Mouse (Mus musculus) neutrophil, adult 5-6 weeks (primary cell): ENCODE data around the gene Tceal1. TPM values are rescaled to one million over a fixed set of nuclear protein-coding genes. Genes with fewer than 3 reads are reported as not detected.
"Not testable (repeated sequence)": the region's sequence is repeated elsewhere in the genome, so short reads cannot be mapped to it uniquely, and the experiment has no call there.

Experiments
- ATAC-seq: fragments of 151-379, 151-347 bp; 2 replicates; pipeline ENCODE4 v1.8.0; 2017; ENCODE audit warnings: mild to moderate bottlenecking, moderate TSS enrichment; ENCODE audit not compliant: insufficient number of reproducible peaks, poor library complexity, low FRiP score, severe bottlenecking; ENCODE audit errors: extremely low read depth
- total RNA-seq: library from RNA; stranded (forward); fragments of 200-1000 nt; gene quantifications from 2 replicates; pipeline ENCODE4 v1.2.3, GENCODE M21; 2017

The Tceal1 gene
- total RNA-seq = 0.12 and 0.35 TPM in 2 replicates

DNA sequence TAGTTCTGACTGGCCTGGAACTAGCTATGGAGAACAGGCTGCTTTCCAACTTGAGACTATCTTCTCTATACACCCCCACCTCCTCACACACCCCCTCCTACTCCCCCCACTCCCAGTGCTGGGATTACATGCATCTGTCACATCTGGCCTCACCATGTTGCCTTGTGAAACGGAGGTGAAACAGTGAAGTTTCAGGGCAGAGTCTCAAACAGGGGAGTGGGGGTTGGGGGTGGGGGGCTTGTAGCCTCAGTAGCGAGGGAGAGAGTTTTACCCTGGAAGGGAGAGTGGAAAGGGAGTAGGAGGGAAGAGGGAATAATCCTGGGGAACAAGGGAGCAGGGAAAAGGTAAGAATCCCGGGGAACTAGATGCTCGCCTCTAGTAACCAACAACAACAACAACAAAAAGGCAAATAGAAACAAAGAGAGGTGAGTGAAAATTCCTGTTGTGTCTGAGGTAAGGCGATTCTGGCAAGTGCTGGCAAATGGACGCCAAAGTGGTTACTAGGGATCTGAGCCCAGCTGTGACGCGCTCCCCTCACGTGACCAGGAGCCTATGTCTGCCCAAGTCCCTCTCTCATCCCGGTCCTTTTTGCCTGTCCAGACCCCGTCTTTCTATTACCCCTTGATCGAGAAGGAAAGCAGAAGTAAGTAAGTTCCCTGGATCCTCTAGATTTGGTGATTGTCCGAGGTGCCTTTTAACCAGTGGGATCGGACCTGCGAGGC, at the start of gene Tceal1:
Gene Tceal1, plus strand, starts transcription at position 537 of the 722 bp plus-strand sequence.
- no peak for ATAC-seq

DNA sequence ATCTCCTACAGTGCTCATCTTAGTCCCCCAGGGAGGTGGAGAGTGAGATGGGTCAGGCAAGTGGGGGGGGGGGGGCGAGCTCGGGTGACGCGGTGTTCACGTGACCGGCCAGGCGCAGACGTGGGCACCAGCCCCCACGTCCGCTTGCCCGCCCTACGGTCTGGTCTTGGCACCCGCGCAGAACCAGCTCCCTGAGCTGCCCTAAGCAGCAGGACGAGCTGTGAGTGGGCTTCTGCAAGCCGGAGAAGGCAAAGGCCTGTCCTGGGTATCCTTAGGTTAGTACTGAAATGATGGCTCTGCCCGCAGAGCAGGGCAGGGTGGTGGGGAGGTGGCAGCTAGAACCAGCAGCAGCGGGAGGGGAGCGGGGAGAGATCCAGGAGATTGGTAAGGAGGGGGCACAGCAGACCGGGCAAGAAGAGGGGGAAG, 41.5 kb upstream of the Tceal1 start:
- no peak for ATAC-seq

DNA sequence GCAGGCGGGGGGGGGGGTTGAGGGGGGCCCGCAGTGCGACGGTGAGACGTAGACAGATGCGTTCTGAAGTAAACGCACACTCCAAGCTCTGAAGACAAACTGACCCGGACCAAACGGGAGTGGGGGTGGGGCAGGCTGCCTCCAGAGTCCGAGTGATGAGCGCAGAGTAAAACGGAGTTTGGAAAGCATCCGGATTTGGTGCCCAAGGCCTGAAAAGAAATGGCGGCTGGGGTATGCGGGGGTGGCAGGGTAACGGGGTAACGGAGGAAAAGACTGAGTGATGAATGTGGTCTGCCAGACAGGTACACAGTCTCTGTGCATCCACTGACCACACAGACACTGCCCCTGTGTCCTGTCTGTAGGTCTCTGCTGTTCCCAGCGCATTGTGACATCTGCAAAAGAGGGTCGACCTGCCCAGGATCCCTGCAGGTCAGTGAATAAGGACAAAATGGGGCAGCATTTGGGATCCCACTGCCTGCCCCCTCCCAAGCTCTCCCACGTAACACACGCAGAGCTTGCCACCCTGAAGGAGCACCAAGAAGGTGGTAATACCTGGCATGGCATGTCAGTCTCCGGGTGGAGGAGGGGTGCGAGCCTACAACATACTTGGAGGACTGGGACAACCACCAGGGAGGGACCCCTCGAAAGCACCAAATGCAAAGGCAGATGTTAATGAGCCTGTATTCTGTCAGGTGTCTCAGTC, 40.9 kb upstream of the Tceal1 start:
- ATAC-seq = not testable (repeated sequence)

DNA sequence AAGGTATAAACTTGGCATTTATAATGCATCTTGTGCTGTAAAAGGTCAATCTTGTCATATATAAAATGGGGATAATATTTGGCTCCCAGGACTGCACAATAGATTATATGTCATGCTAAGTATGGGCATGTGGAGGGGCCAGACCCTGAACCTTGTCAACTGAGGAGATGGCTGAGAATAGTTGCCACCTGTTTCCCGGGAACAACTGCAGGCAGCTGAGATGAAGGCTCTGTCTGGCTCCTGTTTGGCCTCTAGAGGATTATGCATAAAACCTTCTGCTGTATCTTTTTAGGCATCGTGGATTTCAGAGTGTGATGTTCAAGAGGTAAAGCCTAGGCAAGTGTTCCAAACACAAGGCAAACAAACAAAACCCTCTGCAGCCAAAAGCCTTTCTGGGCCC, 39.0 kb upstream of the Tceal1 start:
- ATAC-seq = no peak

DNA sequence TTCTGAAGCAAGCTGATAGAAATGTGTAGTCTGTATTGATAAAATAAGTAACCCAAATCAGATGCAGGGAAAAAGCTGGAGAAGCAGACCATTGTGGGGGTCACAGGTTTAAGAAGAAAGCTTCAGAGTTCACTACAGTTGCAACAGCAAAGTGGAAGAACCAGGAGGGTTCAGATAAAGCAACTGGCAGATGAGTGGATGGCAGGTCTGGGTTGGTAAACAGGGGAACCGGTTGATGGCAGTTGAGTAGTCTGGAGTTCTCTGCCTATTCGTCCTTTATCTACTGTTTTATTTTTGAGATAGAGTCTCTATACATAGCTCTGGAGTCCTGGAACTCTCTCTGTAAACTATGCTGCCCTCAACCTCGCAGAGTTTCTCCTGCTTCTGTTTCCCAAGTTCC, 26.8 kb upstream of the Tceal1 start:
- no peak for ATAC-seq

DNA sequence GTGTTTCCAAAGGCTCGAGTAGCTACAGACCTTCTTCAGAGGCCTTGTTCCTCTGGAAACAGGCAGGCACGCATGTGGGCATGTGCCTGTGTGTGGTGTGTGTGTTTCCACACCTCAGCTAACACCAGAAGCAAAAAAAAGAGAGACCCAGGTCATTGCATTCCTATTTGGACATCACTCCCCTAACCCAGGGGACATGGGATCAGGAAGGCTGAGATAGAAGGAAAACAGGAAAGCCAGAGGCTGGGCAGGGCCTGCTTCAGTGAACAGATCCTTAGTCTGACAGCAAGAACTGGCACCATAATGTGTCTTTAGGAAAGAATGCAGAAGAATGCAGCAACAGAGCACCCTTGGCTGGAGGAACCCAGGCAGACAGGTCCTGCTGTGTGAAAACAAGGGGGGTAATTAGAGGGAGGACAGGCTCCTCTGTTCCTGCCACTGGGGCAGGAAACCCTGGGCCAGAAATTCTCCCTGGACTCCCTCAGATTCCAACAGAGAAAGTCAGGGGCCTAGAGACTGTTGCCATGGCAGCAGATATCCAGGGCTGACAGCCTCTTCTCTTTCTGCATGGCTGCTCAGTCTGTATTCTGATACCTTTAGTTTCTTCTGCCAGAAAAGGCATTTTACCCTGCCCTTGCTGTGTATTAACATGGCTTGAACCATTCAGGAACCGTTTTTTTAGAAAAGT, 16.0 kb upstream of the Tceal1 start:
- ATAC-seq = not testable (repeated sequence)

DNA sequence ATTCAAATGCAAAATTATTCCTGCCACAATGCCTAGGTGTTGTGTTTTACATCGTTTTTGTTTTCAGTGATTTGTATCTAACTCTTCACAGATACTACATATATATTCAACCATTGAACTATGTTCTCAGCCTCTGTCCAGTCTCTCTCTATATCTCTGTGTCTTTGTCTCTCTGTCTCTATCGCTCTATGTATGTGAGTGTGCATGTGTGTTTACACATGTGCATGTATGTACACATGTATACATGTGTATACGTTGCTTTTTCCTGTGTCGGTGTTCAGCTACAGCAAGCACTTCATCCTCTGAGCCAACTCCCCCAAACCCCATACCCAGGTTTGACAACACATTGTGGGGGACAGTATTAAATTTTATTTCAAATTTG, 15.5 kb upstream of the Tceal1 start:
- ATAC-seq = no peak

DNA sequence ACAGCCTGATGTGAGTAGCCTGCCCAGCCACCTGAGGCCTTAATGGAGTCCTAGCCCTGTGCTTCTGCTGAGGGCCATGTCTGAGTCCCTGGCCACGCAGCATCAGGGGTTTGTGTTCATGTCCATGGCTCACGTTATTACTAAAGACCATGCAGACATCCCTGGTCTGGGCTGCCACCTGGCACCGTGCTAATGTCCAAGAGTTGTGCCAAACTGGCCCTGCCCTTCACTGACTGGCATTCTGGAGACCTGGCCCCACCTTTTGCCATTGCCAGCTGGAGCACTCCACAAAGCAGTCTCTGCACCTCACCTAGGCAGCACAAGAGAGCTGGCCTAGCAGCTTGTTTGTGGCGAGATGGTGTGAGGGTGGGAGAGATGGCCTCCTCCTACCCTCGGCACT, 14.6 kb upstream of the Tceal1 start:
- no peak for ATAC-seq

DNA sequence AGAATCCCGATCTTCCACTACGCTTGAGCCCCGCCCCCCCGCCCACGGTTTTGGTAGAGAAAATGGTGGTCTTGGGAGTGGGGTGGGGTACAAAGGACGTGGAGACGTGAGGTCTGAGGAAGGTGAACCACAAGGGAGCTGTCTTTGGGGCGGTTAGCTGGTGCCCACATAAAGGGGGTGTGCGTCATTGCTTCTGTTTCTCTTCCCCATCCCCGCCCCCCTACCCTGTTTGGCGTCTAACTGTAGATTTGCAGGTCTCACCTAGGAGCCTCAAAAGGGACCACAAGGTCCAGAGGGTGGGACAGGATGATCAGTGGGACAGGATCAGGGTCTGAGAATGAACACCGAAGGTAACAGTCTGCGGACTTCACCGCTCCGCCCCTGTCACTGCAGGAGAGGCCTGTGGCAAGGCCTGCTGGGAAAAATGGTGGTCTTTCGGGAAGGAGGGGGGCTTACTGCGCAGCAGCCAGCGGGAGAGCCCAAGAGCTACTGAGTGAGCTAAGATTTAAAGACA, 443 bp downstream of the Tceal1 start:
- ATAC-seq = peak; percentile 51; the same call in 1 of the 2 replicates

DNA sequence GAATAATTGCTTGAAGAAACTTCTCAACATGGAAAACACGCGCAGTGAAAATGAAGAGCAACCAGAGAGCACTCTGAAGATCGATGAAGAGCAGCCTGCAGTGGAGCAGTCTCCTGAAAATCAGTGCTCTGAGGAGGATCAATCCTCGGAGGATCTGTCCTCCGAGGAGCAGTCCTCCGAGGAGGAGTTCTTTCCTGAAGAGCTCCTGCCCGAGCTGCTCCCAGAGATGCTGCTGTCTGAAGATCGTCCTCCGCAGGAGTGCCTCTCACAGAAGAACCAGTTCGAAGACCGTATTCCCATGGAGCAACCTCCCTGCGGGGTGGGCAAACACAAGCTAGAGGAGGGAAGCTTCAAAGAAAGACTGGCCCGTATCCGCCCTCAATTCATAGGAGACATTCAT, 1.0 kb downstream of the Tceal1 start:
- ATAC-seq = no peak

DNA sequence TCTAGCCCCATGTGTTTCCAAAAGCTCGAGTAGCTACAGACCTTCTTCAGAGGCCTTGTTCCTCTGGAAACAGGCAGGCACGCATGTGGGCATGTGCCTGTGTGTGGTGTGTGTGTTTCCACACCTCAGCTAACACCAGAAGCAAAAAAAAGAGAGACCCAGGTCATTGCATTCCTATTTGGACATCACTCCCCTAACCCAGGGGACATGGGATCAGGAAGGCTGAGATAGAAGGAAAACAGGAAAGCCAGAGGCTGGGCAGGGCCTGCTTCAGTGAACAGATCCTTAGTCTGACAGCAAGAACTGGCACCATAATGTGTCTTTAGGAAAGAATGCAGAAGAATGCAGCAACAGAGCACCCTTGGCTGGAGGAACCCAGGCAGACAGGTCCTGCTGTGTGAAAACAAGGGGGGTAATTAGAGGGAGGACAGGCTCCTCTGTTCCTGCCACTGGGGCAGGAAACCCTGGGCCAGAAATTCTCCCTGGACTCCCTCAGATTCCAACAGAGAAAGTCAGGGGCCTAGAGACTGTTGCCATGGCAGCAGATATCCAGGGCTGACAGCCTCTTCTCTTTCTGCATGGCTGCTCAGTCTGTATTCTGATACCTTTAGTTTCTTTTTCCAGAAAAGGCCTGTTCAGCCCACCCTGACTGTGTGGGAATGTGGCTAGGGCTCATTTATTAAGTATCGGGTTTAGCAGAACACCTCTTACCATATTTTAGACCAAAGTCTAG, 7.1 kb downstream of the Tceal1 start:
- ATAC-seq = not testable (repeated sequence)

DNA sequence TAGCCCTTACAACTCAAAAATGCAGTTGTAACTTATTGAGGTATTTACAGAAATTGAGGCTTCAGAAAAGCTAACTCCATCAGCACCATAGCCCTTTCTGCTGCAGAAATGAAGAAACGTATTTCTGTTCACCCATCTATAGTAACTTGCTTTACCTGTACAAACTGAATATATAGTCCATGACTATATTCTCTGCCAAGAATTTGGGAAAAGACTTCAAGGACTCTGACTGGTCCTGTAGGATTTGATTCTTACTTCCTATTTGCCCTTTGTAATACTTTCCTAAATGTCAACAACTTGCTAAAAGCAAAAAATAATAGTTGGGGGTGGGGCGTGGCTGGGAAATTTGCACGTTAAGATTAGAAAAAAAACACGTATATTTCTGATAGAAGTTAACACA, 24.2 kb downstream of the Tceal1 start:
- ATAC-seq = no peak

DNA sequence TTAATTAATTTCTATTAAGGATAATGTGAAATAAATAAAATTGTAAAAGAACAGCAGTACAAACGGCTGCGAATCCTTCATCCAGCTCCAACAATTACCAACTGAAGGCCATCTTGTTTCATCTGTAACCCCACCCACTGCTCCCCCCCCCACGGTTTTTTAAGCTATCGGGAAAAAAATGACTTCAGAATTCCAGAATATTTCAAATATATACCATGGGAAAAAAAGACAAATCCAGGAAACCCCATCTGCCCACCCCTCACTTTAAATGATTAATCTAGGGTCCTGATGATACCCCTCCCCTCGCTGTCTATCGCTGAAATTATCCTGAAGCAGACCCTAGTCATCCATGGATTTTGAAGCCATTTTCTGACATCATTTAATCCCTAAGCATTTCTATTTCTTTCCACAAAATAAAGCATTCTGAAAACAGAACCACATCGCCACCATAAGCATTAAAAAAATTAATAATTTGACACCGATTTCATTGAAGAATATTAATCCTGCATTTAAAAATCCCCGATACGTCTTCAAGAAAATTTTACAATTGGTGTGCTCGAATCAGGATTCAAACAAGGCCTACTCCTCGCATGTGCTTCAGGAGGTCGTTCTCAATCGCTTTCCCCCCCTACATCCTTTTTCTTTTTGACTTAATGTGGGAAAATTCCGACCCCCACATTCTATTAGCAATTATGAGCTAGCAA, 32.5 kb downstream of the Tceal1 start:
- no peak for ATAC-seq

DNA sequence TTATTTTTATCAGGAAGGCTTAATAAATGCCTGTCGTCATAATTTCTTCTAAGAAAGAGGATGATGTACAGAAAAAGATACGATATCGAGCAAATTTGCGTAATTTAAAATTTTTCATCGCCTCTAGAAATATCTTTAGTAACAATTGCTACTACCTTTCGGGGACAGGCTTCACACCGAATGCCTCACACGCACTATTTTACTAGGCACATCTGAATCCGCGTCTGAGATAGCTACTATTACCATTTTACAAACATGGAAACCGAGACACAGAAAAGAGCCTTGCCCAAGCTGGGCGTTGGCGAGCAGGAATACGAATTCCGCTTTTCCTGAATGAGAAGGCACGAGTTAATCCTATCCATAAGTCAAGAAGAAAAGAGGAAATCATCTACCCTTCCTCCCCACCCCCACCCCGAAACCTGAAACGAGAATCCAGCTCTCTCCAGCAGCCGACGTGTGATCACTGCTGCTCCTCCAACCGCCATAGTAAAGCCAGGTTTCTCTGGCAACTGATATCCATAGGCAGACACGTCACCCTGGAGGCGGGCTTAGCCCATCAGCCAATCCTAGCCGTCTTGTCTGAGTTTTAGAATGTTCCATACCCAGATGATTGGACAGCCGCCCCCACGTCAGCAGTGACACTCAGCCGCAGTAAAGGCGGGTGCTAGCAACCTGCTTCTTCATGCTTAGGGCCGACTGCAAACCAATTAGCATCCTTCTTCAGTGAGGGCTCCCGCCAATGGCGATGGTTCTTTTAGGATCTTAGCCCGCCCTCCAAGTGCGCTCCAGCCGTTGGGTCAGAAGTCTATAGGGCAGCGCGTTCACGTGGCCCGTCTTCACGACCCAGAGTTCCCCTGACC, 33.2 kb downstream of the Tceal1 start:
- ATAC-seq = peak; percentile 92

DNA sequence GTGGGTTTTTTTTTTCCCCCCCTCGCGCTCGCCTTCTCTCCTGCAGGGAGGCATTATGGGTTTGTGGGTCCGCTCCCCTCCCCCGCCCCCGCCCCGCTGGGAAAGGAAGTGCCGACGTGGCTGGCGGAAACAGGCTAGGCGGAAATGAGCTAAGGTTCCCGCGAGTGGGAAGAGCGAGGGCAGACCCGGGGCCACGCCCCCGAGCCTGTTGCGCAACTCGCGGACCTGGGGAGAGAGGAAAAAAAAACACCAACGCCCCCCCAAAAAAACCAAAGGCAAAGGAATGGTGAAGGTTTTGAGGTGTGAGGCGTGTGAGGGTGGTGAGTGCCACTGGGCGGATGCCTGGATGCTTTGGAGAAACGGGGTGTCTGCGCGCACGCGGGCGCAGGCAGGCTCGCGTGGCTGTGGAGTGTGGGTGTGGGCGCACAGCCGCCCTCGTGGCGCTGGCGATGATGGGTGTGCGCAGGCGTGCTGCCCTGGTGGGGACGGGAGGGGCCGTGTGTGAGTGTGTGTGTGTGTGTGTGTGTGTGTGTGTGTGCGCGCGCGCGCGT, 33.9 kb downstream of the Tceal1 start:
- peak; percentile 28 for ATAC-seq

DNA sequence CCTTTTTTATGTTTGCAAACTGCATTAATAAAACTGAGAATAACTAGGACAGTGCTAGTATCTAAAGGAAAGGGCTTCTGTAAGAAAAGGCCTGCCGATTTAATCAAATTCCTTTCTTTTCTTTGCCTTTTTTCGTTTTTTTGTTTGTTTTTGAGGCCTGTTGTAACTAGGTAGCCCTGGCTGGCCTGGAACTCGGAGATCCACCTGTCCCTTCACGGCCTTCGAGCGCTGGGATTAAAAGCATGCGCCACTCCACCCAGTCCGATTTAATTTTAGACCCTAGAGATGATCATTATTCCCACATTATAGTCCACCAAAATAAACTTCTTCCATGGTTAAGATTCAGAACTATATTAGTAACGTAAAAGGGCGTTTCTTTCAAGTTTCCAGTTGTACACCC, 34.5 kb downstream of the Tceal1 start:
- ATAC-seq = no peak

DNA sequence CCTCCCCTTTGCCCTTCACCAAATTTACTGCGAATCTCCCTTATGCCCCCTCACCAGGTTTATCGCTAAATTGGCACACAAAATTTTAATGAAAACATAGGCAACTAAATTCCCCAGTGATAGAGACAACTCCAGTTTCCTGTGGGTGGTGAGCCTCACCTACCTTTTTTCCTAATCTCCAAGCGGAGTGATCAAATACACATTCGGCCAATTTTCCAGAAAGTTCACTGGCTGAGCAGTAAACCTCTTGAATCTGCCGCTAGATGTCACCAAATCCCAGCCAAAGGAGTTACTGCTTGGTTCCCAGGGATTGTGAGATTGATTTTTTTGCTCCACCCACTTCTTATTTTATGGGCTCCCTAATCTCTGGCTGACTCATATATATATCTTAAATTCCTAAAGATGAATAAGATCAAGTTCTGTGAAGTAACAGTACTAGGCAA, 34.9 kb downstream of the Tceal1 start:
- no peak for ATAC-seq
